Mouse (Mus musculus) ovary, postnatal 10 days (tissue): ENCODE results near the gene Flywch1.

Experiments used
- DNase-seq: peaks from one replicate; pipeline ENCODE4 v3.0.0; 2022; ENCODE audit warnings: low spot score

Gene Flywch1

DNA sequence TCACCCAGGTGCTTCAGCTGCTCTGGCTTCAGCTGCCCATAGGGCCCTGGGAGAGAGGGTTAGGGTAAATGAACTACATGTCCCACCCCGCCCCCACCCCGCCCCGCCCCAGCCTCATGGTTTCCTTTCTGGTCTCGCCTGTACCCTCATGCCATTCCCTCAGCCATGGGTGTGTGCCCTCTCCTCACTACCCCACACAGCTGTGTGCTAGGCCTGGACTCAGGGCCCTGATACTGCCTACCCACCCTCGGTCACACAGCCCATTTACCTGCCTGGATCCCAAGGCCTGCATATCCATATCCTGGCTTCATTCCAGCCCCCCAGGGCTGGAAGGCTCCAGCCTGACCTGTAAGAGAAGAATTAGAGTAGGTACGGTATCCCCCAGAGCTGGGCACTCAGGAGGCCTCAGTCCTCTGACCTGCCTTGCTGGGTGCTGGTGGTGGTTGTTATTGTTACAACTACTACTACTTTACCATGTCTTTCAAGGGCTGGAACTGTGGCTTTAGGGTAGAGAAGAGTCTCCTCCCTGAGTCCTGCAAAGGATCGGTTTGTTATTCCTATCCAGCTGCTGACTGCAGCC lies 65.8 kb downstream of the Flywch1 start:
- DNase-seq = no peak

DNA sequence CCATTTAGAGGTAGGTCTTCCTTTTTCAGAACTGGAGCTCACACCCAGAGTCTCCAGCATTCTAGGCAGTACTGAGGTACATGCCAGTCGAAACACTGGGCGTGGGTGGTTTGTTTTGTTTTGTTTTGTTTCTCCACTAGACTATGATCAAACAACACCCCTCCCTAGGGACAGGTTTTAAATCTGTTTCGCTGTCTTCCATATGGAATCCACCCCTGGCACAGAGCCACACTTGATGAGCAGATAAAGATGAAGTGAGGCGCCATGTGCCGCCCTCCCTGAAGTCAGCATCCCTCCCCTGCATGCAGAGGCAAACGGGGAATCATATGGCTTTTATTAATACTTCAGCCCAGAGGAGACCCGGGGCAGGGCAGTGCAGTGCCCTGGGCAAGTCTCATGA lies 66.7 kb downstream of the Flywch1 start:
- DNase-seq = no peak

- no peak for DNase-seq
Observed at GRCm38 (mm10) chr17:23703301-23703700, 68.1 kb downstream of the Flywch1 start.
